Mouse (Mus musculus) frontal cortex, postnatal 14 days (tissue): ENCODE measurements around the gene Izumo1r.
"Not testable (repeated sequence)": the region's sequence is repeated elsewhere in the genome, so short reads cannot be mapped to it uniquely, and the experiment has no call there.

ENCODE experiments used
- DNase-seq, 2 experiments: peaks; one replicate each; pipeline ENCODE4 v3.0.0; 2022; ENCODE audit warnings: low spot score in 2 of 2

The Izumo1r gene

GRCm38 (mm10) chr9:14904741-14905475, 1.2 kb upstream of the Izumo1r start:
- DNase-seq, result no peak

GRCm38 (mm10) chr9:14903006-14903405, 743 bp downstream of the Izumo1r start:
- no peak for DNase-seq

DNA sequence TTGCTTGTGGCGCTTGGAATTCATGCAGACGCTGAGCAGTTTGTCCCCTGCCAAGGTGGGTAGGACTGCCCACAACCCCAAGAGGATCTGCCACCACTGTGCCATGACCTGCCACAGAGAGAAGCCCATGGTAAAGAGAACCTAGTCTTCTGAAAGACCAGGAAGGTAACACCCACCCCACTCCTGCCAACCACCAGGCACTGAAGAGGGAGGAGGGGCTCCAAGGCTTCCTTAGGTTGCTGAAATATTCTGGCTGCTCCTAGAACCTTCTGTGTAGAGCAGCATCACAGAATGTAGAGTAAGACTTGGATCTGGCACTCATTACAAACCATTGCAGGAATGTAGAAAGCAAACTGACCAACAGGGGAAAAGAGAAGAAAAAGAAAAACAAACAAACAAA, 1.3 kb downstream of the Izumo1r start:
- DNase-seq, result no peak

GRCm38 (mm10) chr9:14901757-14902156, 2.0 kb downstream of the Izumo1r start:
- DNase-seq, result no peak

DNA sequence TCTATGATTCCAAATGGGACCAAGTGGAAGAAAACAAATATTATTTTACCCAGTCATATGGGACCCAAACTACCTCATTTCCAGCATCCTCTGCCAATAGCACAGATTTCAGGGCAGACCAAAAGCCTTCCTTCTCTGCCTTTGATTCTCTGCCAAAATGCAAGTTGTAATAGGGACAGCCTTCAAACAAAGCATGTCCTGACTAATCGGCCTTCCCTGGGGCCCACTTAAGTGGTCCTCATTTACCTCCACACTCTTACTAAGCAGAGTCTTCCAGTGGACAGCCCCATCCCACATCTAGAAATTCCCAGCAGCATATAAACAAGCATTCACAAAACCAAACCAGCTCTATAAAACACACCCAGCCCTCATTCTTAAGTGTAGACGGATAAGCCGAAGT, 6.6 kb downstream of the Izumo1r start:
- DNase-seq, result no peak

- DNase-seq, result no peak
Measured at GRCm38 (mm10) chr9:14895237-14895835, 8.4 kb downstream of the Izumo1r start.

DNA sequence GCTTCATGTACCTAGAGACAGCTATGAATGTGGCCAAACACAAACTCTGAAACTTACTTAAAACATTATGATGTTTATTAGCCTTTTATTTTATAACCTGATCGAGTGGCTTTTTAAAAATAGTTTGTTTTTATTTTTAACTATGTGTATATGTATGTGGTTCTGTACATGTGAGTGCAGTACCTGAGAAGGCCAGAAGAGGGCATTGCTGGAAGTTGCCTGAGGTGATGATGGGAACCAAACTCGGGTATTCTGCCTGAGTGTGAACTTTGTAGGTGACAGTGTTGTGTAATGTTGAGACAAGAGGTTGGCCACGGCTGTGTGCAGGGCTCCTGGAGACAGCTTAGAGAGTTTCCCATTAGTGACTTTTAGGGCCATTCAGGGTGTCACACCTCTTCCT, 9.1 kb downstream of the Izumo1r start:
- no peak for DNase-seq

DNA sequence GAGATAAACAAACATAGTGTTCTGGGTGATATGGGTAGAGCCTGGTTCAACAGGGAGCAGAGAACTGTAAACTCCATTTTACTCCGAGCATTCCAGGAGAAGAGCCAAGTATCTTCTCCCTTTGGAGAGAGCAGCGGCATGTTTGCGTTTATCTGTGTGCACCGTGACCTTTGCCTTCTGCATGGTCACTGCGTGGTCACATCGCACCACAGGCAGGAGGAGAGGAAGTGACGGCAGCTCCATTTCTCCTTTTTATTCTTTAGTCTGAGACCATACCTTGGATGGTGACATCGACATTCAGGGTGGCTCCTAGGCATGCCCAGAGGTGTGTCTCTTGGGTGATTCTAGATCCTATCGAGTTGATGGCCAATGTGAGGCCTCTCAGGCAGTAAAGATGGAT, 10.4 kb downstream of the Izumo1r start:
- DNase-seq, result no peak

GRCm38 (mm10) chr9:14891891-14892290, 11.9 kb downstream of the Izumo1r start:
- DNase-seq, result no peak

GRCm38 (mm10) chr9:14890699-14891098, 13.1 kb downstream of the Izumo1r start:
- no peak for DNase-seq

GRCm38 (mm10) chr9:14888671-14889070, 15.1 kb downstream of the Izumo1r start:
- DNase-seq, result no peak

DNA sequence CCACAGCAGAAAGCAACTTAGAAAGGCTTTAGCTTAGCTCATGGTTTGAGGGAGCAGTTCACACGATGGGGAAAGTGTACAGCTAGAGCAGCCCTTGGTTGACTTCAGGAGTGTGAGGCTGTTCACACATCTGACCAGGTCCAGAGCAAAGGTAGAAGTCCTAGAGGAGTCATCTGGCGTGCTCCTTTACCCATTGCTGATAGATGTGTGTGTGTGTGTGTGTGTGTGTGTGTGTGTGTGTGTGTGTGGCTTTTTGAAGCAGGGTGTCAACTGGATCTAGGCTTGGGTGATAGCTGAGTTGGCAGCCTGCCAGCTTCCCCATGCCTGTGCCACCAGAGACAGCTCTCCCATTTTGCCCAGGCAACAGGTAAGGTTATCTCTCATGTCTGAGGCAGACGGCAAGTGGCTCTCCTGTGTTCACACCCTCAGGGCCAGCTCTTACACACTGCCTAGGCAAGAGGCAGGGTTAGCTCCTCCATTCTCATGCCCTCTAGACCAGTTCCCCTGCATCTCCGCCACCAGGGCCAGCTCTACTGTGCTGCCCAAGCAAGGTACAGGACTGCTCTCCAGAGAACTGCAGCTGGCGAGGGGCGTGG, 15.9 kb downstream of the Izumo1r start:
- no peak for DNase-seq

- DNase-seq, result no peak
Measured at GRCm38 (mm10) chr9:14885954-14886353, 17.8 kb downstream of the Izumo1r start.

DNA sequence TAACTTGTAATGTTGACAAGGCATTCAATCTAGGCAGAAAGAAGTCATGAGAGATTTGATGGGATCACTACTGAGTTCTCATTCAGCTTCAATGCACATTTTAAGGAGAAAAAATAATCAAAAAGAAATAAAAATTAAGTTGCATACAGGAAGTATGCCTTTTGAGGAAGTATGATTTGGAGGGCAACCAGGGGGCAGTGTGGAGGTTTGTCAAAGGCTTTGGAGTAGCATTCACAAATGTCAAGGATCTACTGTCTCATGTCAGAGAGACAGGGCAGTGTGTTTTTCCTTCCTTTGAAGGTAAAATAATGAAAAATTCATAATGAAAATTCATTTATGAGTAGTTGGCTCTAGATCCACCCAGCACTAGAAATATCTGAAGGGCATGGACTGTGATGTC, 18.6 kb downstream of the Izumo1r start:
- no peak for DNase-seq

DNA sequence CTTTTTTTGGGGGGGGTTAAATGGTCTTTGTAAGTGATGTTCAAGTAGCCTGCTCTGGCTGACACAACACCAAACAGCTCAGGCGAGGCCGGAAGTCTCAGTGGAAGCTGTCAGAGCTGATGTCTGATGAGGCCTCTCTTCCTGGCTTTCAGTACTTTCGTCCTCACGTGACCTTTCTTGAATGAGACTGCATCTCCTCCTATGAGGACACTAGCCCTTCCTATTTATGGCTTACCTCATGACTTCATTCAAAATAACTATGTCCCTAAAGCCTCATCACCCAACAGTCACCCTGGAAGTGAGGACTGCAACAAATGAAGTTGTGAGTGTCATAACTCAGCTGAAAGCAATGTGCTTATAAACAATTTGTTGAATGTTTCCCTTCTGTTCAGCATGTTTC, 19.1 kb downstream of the Izumo1r start:
- DNase-seq, result no peak

GRCm38 (mm10) chr9:14876566-14876965, 27.2 kb downstream of the Izumo1r start:
- DNase-seq, result not testable (repeated sequence)

DNA sequence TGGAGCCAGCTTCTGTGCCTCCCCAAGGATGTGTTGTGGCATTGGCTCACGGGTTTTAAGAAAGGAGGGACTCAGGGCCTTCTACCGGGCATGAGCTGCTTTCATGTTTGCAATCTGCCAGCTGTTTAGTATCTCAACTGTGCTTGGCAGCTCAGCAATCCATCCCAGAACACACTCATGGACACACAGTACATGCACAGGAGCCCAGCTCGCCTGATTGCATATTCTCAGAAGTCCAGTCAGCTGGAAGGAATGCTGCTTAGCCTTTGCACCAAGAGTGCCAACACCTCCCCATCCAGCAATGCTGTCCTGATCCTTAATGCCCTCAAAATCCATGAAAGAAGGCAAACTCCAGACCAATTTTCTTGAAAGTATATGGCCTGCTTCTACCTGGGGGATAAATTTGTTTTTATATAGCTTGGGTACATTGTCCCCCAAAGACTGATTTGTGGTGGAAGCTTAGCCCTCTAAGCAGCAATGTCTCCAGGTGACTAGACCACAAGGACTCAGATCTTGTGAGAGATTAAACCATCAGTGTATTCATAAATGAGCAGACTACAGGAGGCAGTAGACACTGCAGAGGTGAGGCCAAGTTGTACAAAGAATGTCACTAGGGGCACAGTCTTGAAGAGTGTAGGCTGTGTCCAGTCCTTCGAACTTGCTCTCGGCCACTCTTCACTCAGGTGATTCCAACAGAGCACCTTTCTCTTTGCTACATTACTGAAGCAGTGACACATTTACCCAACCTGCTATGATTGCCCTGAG, 27.8 kb downstream of the Izumo1r start:
- no peak for DNase-seq

- no peak for DNase-seq
Measured at GRCm38 (mm10) chr9:14872181-14872930, 31.4 kb downstream of the Izumo1r start.

GRCm38 (mm10) chr9:14871536-14871935, 32.2 kb downstream of the Izumo1r start:
- DNase-seq, result no peak

DNA sequence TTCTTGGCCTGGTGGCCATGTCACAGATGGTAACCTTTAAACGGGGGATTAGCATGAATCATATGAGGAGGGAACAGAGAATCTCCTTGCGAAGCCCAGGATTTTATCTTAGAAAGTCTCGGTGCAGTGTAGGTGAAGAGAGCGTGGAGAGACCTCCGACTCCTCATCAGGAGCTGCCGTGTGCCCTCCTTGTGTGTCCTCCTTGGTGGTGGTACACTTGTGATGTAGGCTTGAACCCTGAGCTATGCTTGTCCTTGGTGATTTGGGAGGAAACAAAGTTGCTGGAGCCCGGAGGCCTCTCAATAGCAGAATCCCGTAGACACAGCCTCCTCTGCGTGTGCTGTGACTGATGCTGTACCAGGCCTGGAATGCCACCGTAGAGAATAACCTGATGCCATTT, 32.9 kb downstream of the Izumo1r start:
- DNase-seq, result no peak

DNA sequence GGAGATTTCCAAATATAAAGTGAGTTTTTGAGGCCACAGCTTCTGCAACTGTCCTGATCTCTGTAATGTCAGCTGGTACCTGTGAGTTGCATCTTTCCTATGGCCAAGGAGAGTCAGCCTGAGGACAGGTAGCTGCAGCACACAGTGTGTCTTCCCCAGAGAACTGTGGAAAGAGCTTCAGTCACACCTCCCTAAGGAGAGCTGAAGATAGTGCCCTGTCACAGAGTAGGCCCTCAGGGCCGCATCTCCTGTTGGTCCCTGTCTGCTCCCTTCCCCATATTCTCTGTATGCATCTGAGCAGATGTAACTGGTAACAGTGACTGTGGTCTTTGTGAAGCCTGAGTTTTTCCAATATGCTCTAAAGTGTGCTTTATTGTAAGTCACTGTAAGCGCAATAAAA, 33.4 kb downstream of the Izumo1r start:
- DNase-seq, result no peak

DNA sequence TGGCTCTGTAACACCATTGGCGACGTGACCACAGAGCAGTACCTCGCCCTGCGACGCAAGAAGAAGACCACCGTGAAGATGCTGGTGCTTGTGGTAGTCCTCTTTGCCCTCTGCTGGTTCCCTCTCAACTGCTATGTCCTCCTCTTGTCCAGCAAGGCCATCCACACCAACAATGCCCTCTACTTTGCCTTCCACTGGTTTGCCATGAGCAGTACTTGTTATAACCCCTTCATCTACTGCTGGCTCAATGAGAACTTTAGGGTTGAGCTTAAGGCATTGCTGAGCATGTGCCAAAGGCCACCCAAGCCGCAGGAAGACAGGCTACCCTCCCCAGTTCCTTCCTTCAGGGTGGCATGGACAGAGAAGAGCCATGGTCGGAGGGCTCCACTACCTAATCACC, 35.4 kb downstream of the Izumo1r start:
- DNase-seq, result no peak
